Mouse (Mus musculus): ENCODE data around the gene Syf2. TPM values are rescaled to one million over a fixed set of nuclear protein-coding genes. Genes with fewer than 3 reads are reported as not detected.
"Not testable (repeated sequence)": the region's sequence is repeated elsewhere in the genome, so short reads cannot be mapped to it uniquely, and the experiment has no call there.

Syf2 gene
- 74.0 and 76.5 TPM in 2 replicates for polyA plus RNA-seq (2016; fragmentation: Nextera tagmentation; extraction: Ambion mirVana)

- Histone ChIP-seq H3K4me1 (peaks cover 16% of the 10 kb centered on the region), H3K36me3 (peaks cover 58% of the 10 kb centered on the region), H3K27me3 (no peaks in the 10 kb centered on the region), H3K27ac (replicated peaks) (peak within 1 kb of the TSS; percentile 73), H3K9ac (replicated peaks) (peak within 1 kb of the TSS; percentile 87), H3K9me3 (no peaks in the 10 kb centered on the region), H3K4me3 (peak within 1 kb of the TSS; percentile 85), H3K4me2 (replicated peaks) (peak within 1 kb of the TSS; percentile 94)
- under 1% methylated on average over 68 of the region's 68 CpGs for WGBS
- ATAC-seq (ENCODE audit: low FRiP score, low read depth) = peak; percentile 94
These were observed at the start of gene Syf2 for GRCm38 (mm10) chr4:134930684-134931481. Syf2 (plus strand) TSS chr4:134930898.

- 34% methylated on average over 7 of the region's 7 CpGs for WGBS
- H3K4me2 ChIP-seq (replicated peaks) = no peak overlapping the region
- no peak overlapping the region for H3K9ac ChIP-seq (replicated peaks)
- no peak overlapping the region for H3K27ac ChIP-seq (replicated peaks)
- H3K4me1 ChIP-seq = peaks cover 6% of the 10 kb centered on the region; the same call in 1 of the 2 replicates
- no peak overlapping the region for H3K4me3 ChIP-seq
- H3K36me3 ChIP-seq = no peaks in the 10 kb centered on the region
- H3K27me3 ChIP-seq = 0 out of 2 replicates have a peak, but pooled peaks cover 4% of the 10 kb centered on the region
- H3K9me3 ChIP-seq = no peaks in the 10 kb centered on the region
- no peak for ATAC-seq (ENCODE audit: low FRiP score, low read depth)
These were observed 47.4 kb upstream of the Syf2 start for GRCm38 (mm10) chr4:134883266-134883665.

- H3K36me3 ChIP-seq = no peaks in the 10 kb centered on the region
- peaks cover 6% of the 10 kb centered on the region; the same call in 1 of the 2 replicates for H3K4me1 ChIP-seq
- no peak overlapping the region for H3K9ac ChIP-seq (replicated peaks)
- no peak overlapping the region for H3K27ac ChIP-seq (replicated peaks)
- no peaks in the 10 kb centered on the region for H3K9me3 ChIP-seq
- ATAC-seq (ENCODE audit: low FRiP score, low read depth) = no peak
- H3K4me3 ChIP-seq = no peak overlapping the region
- 0 out of 2 replicates have a peak, but pooled peaks cover 4% of the 10 kb centered on the region for H3K27me3 ChIP-seq
- WGBS = 89% methylated on average over 10 of the region's 10 CpGs
- no peak overlapping the region for H3K4me2 ChIP-seq (replicated peaks)
These were observed 46.9 kb upstream of the Syf2 start for GRCm38 (mm10) chr4:134883808-134884207.

GRCm38 (mm10) chr4:134884364-134884763 is 46.3 kb upstream of the Syf2 start:
- 0 out of 2 replicates have a peak, but pooled peaks cover 4% of the 10 kb centered on the region for H3K27me3 ChIP-seq
- H3K4me3 ChIP-seq = no peak overlapping the region
- H3K4me1 ChIP-seq = peaks cover 6% of the 10 kb centered on the region; the same call in 1 of the 2 replicates
- ATAC-seq (ENCODE audit: low FRiP score, low read depth) = no peak
- H3K9ac ChIP-seq (replicated peaks) = no peak overlapping the region
- no peak overlapping the region for H3K4me2 ChIP-seq (replicated peaks)
- H3K36me3 ChIP-seq = no peaks in the 10 kb centered on the region
- WGBS = 93% methylated on average over 4 of the region's 4 CpGs
- no peak overlapping the region for H3K27ac ChIP-seq (replicated peaks)
- H3K9me3 ChIP-seq = no peaks in the 10 kb centered on the region

- H3K36me3 ChIP-seq = peaks cover 30% of the 10 kb centered on the region
- H3K27me3 ChIP-seq = no peaks in the 10 kb centered on the region
- H3K4me3 ChIP-seq = no peak overlapping the region
- H3K4me2 ChIP-seq (replicated peaks) = no peak overlapping the region
- 81% methylated on average over 6 of the region's 6 CpGs for WGBS
- H3K9me3 ChIP-seq = no peaks in the 10 kb centered on the region
- no peak for ATAC-seq (ENCODE audit: low FRiP score, low read depth)
- H3K4me1 ChIP-seq = peaks cover 2% of the 10 kb centered on the region; the same call in 1 of the 2 replicates
- H3K27ac ChIP-seq (replicated peaks) = no peak overlapping the region
- no peak overlapping the region for H3K9ac ChIP-seq (replicated peaks)
These were observed 38.6 kb upstream of the Syf2 start for GRCm38 (mm10) chr4:134892096-134892495.

- Histone ChIP-seq H3K9ac (replicated peaks) (no peak overlapping the region), H3K36me3 (peaks cover 77% of the 10 kb centered on the region), H3K27me3 (no peaks in the 10 kb centered on the region), H3K9me3 (no peaks in the 10 kb centered on the region), H3K27ac (replicated peaks) (no peak overlapping the region), H3K4me3 (no peak overlapping the region), H3K4me2 (replicated peaks) (no peak overlapping the region), H3K4me1 (peaks cover 2% of the 10 kb centered on the region; the same call in 1 of the 2 replicates)
- 96% methylated on average over 6 of the region's 6 CpGs for WGBS
- no peak for ATAC-seq (ENCODE audit: low FRiP score, low read depth)
These were observed 33.4 kb upstream of the Syf2 start for GRCm38 (mm10) chr4:134897256-134897655.

- H3K9me3 ChIP-seq = no peaks in the 10 kb centered on the region
- no peak overlapping the region for H3K4me3 ChIP-seq
- H3K27me3 ChIP-seq = no peaks in the 10 kb centered on the region
- H3K27ac ChIP-seq (replicated peaks) = no peak overlapping the region
- 97% methylated on average over 8 of the region's 8 CpGs for WGBS
- no peak overlapping the region for H3K4me2 ChIP-seq (replicated peaks)
- ATAC-seq (ENCODE audit: low FRiP score, low read depth) = no peak
- H3K36me3 ChIP-seq = peaks cover 93% of the 10 kb centered on the region
- H3K4me1 ChIP-seq = no peaks in the 10 kb centered on the region
- no peak overlapping the region for H3K9ac ChIP-seq (replicated peaks)
These were observed 29.6 kb upstream of the Syf2 start for GRCm38 (mm10) chr4:134901126-134901525.

- no peaks in the 10 kb centered on the region for H3K27me3 ChIP-seq
- 73% methylated on average over 4 of the region's 7 CpGs for WGBS
- H3K9me3 ChIP-seq = no peaks in the 10 kb centered on the region
- H3K4me2 ChIP-seq (replicated peaks) = no peak overlapping the region
- no peak overlapping the region for H3K9ac ChIP-seq (replicated peaks)
- no peak overlapping the region for H3K4me3 ChIP-seq
- no peak overlapping the region for H3K27ac ChIP-seq (replicated peaks)
- H3K36me3 ChIP-seq = peaks cover 96% of the 10 kb centered on the region
- ATAC-seq (ENCODE audit: low FRiP score, low read depth) = no peak
- no peaks in the 10 kb centered on the region for H3K4me1 ChIP-seq
These were observed 27.7 kb upstream of the Syf2 start for GRCm38 (mm10) chr4:134903046-134903445.

- H3K27me3 ChIP-seq; H3K4me3 ChIP-seq; H3K27ac ChIP-seq (replicated peaks); H3K9me3 ChIP-seq; H3K9ac ChIP-seq (replicated peaks); ATAC-seq (ENCODE audit: low FRiP score, low read depth); H3K4me2 ChIP-seq (replicated peaks): not testable (repeated sequence)
- H3K36me3 ChIP-seq = peaks cover 53% of the 10 kb centered on the region
- WGBS = 97% methylated on average over 7 of the region's 8 CpGs
- H3K4me1 ChIP-seq = peaks cover 16% of the 10 kb centered on the region
These were observed 19.3 kb upstream of the Syf2 start for GRCm38 (mm10) chr4:134911406-134911805.

GRCm38 (mm10) chr4:134913413-134913812 is 17.3 kb upstream of the Syf2 start:
- no peak for ATAC-seq (ENCODE audit: low FRiP score, low read depth)
- Histone ChIP-seq H3K27me3 (no peaks in the 10 kb centered on the region), H3K9me3 (no peaks in the 10 kb centered on the region), H3K4me1 (peaks cover 16% of the 10 kb centered on the region), H3K27ac (replicated peaks) (no peak overlapping the region), H3K9ac (replicated peaks) (no peak overlapping the region), H3K36me3 (peaks cover 33% of the 10 kb centered on the region), H3K4me2 (replicated peaks) (peak overlapping the region; percentile 66), H3K4me3 (peak overlapping the region; percentile 78)
- WGBS = 25% methylated on average over 3 of the region's 3 CpGs

- Histone ChIP-seq H3K4me3 (peak overlapping the region; percentile 78), H3K4me1 (peaks cover 16% of the 10 kb centered on the region), H3K9ac (replicated peaks) (peak overlapping the region; percentile 89), H3K9me3 (no peaks in the 10 kb centered on the region), H3K4me2 (replicated peaks) (peak overlapping the region; percentile 66), H3K27ac (replicated peaks) (peak overlapping the region; percentile 87), H3K36me3 (peaks cover 24% of the 10 kb centered on the region), H3K27me3 (no peaks in the 10 kb centered on the region)
- 2% methylated on average over 43 of the region's 43 CpGs for WGBS
- peak; percentile 71; the same call in 1 of the 2 replicates for ATAC-seq (ENCODE audit: low FRiP score, low read depth)
These were observed 16.4 kb upstream of the Syf2 start for GRCm38 (mm10) chr4:134914122-134914863.

GRCm38 (mm10) chr4:134914864-134915209 is 15.9 kb upstream of the Syf2 start, which contains the start of gene Tmem50a:
Tmem50a (minus strand) TSS chr4:134915024.
- H3K4me2 ChIP-seq (replicated peaks) = peak within 1 kb of the TSS; percentile 66
- peaks cover 20% of the 10 kb centered on the region for H3K36me3 ChIP-seq
- H3K4me1 ChIP-seq = peaks cover 16% of the 10 kb centered on the region
- peak within 1 kb of the TSS; percentile 87 for H3K27ac ChIP-seq (replicated peaks)
- under 1% methylated on average over 25 of the region's 25 CpGs for WGBS
- ATAC-seq (ENCODE audit: low FRiP score, low read depth) = peak; percentile 91
- H3K9me3 ChIP-seq = no peaks in the 10 kb centered on the region
- no peaks in the 10 kb centered on the region for H3K27me3 ChIP-seq
- peak within 1 kb of the TSS; percentile 89 for H3K9ac ChIP-seq (replicated peaks)
- H3K4me3 ChIP-seq = peak within 1 kb of the TSS; percentile 78
